In the genomic region with DNA sequence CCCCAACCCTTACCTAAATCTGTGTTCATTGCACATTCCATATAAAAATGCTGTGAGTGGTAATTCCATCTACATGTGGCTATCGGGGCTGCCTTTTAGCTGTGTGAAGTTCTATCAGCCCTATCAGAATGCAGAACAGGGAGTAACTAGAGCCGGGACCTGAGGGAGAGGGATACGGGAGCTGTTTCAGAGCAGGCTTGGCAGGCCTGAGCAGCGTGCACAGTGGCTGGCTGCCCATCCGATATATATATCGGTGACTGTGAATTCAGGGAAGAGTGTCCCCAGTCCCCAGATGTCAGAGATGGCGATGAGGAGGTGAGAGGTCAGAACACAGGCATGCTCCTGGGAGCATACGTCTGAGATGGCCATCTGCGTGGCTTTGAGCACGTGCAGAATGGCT, we compare ENCODE assay signal across 21 mouse cellular contexts.
DNase-seq lines count a peak whose midpoint lies in the region; ATAC-seq lines count a peak whose summit lies in the region.
"Had no signal": no experiment of that assay in that cellular context is flagged by ENCODE, and none has a peak within 500 bp of the region (broad histone marks: within the 10 kb centered on the region; RNA-seq: fewer than 3 reads in every experiment).

No protein-coding gene starts in this region.

- no peak overlapping the region for H3K9ac ChIP-seq in embryonic facial prominence, embryonic 14.5 days (ENCODE audit: low read depth, low read length)
- H3K9ac ChIP-seq in forebrain, embryonic 12.5 days: no peak overlapping the region
- H3K9ac ChIP-seq in hindbrain, embryonic 12.5 days: no peak overlapping the region
- H3K9ac ChIP-seq in midbrain, embryonic 15.5 days: no peak overlapping the region
- no peak overlapping the region for H3K9ac ChIP-seq in intestine, embryonic 15.5 days
- no peak overlapping the region for H3K9ac ChIP-seq in kidney, embryonic 14.5 days (ENCODE audit: low read depth, low read length)
- H3K9ac ChIP-seq: embryonic facial prominence, embryonic 13.5 days; neural tube, embryonic 12.5 days had no signal

- DNase-seq in embryonic facial prominence, embryonic 14.5 days (ENCODE audit: low spot score): no peak
- no peak for DNase-seq in embryonic facial prominence, embryonic 10.5 days (ENCODE audit: low spot score)
- no peak for DNase-seq in adrenal gland, postnatal 4 days (ENCODE audit: low spot score in 2 of 2)
- DNase-seq: adrenal gland, adult 8-10 months; cerebellum, adult 11-12 months; cerebellum, postnatal 36 days; gastrocnemius, adult 2 months; heart, adult 18-20 months; kidney, adult 2 months; kidney, postnatal 25 days; liver; lung, adult 18-20 months; lung, postnatal 4 days; right cerebral cortex, postnatal 14 days had no signal

- no peak overlapping the region for H3K27ac ChIP-seq in embryonic facial prominence, embryonic 14.5 days (replicated peaks; ENCODE audit: low read depth, low read length)
- H3K27ac ChIP-seq in embryonic facial prominence, embryonic 10.5 days (replicated peaks): no peak overlapping the region; the same call in 1 of the 2 replicates
- peak overlapping the region; percentile 66; the same call in 1 of the 2 replicates for H3K27ac ChIP-seq in forebrain, embryonic 12.5 days
- 0 out of 2 replicates have a peak overlapping the region, but pooled peaks have one; percentile 23 for H3K27ac ChIP-seq in hindbrain, embryonic 12.5 days
- no peak overlapping the region for H3K27ac ChIP-seq in midbrain, embryonic 15.5 days
- H3K27ac ChIP-seq in intestine, embryonic 15.5 days: no peak overlapping the region
- H3K27ac ChIP-seq in kidney, embryonic 14.5 days (ENCODE audit: low read depth, low read length): no peak overlapping the region
- H3K27ac ChIP-seq: embryonic facial prominence, embryonic 13.5 days; gastrocnemius, adult 2 months; neural tube, embryonic 12.5 days had no signal

- no peaks in the 10 kb centered on the region for H3K9me3 ChIP-seq in embryonic facial prominence, embryonic 14.5 days (ENCODE audit: control insufficient read depth, low read length)
- H3K9me3 ChIP-seq in embryonic facial prominence, embryonic 10.5 days: no peaks in the 10 kb centered on the region
- H3K9me3 ChIP-seq in forebrain, embryonic 12.5 days: 0 out of 2 replicates have a peak, but pooled peaks cover under 1% of the 10 kb centered on the region
- H3K9me3 ChIP-seq in hindbrain, embryonic 12.5 days (replicated peaks): no peaks in the 10 kb centered on the region
- no peaks in the 10 kb centered on the region for H3K9me3 ChIP-seq in midbrain, embryonic 15.5 days
- H3K9me3 ChIP-seq in intestine, embryonic 15.5 days: no peaks in the 10 kb centered on the region
- no peaks in the 10 kb centered on the region for H3K9me3 ChIP-seq in kidney, embryonic 14.5 days (ENCODE audit: control insufficient read depth, low read length)
- H3K9me3 ChIP-seq: embryonic facial prominence, embryonic 13.5 days; neural tube, embryonic 12.5 days had no signal

- 0 out of 2 replicates have a peak, but pooled peaks have one; percentile 37 for ATAC-seq in embryonic facial prominence, embryonic 14.5 days (ENCODE audit: low read depth)
- ATAC-seq in forebrain, embryonic 12.5 days (ENCODE audit: low FRiP score): no peak
- ATAC-seq in hindbrain, embryonic 12.5 days (ENCODE audit: low FRiP score): no peak
- 0 out of 2 replicates have a peak, but pooled peaks have one; percentile 39 for ATAC-seq in midbrain, embryonic 15.5 days (replicated peaks)
- no peak for ATAC-seq in intestine, embryonic 15.5 days
- ATAC-seq in kidney, embryonic 14.5 days (ENCODE audit: low FRiP score, low TSS enrichment): no peak

- H3K4me3 ChIP-seq in embryonic facial prominence, embryonic 14.5 days (ENCODE audit: low read depth, low read length): no peak overlapping the region
- no peak overlapping the region for H3K4me3 ChIP-seq in embryonic facial prominence, embryonic 10.5 days
- no peak overlapping the region for H3K4me3 ChIP-seq in forebrain, embryonic 12.5 days (replicated peaks)
- no peak overlapping the region for H3K4me3 ChIP-seq in hindbrain, embryonic 12.5 days
- H3K4me3 ChIP-seq in midbrain, embryonic 15.5 days: no peak overlapping the region
- H3K4me3 ChIP-seq in intestine, embryonic 15.5 days (replicated peaks): no peak overlapping the region
- H3K4me3 ChIP-seq in kidney, embryonic 14.5 days (ENCODE audit: low read length): no peak overlapping the region
- H3K4me3 ChIP-seq: embryonic facial prominence, embryonic 13.5 days; gastrocnemius, adult 2 months; neural tube, embryonic 12.5 days had no signal

- H3K27me3 ChIP-seq in embryonic facial prominence, embryonic 14.5 days (replicated peaks; ENCODE audit: control insufficient read depth, insufficient read depth, low read length): no peaks in the 10 kb centered on the region
- H3K27me3 ChIP-seq in embryonic facial prominence, embryonic 10.5 days (replicated peaks; ENCODE audit: low read depth, poor library complexity, severe bottlenecking): no peaks in the 10 kb centered on the region
- no peaks in the 10 kb centered on the region for H3K27me3 ChIP-seq in forebrain, embryonic 12.5 days
- H3K27me3 ChIP-seq in hindbrain, embryonic 12.5 days: no peaks in the 10 kb centered on the region
- H3K27me3 ChIP-seq in midbrain, embryonic 15.5 days (replicated peaks): no peaks in the 10 kb centered on the region
- H3K27me3 ChIP-seq in intestine, embryonic 15.5 days (replicated peaks): no peaks in the 10 kb centered on the region
- no peaks in the 10 kb centered on the region for H3K27me3 ChIP-seq in kidney, embryonic 14.5 days (ENCODE audit: control insufficient read depth, insufficient read depth, low read length)
- H3K27me3 ChIP-seq: embryonic facial prominence, embryonic 13.5 days; neural tube, embryonic 12.5 days had no signal

- no peak overlapping the region for H3K4me2 ChIP-seq in embryonic facial prominence, embryonic 14.5 days (ENCODE audit: low read depth, low read length)
- no peak overlapping the region for H3K4me2 ChIP-seq in forebrain, embryonic 12.5 days
- no peak overlapping the region for H3K4me2 ChIP-seq in hindbrain, embryonic 12.5 days (replicated peaks)
- H3K4me2 ChIP-seq in midbrain, embryonic 15.5 days: no peak overlapping the region
- no peak overlapping the region for H3K4me2 ChIP-seq in intestine, embryonic 15.5 days (replicated peaks)
- H3K4me2 ChIP-seq in kidney, embryonic 14.5 days (replicated peaks; ENCODE audit: low read depth, low read length): no peak overlapping the region
- H3K4me2 ChIP-seq: embryonic facial prominence, embryonic 13.5 days; neural tube, embryonic 12.5 days had no signal

- WGBS in embryonic facial prominence, embryonic 14.5 days: 42% methylated on average over 10 of the region's 10 CpGs
- WGBS in embryonic facial prominence, embryonic 10.5 days: 51% methylated on average over 10 of the region's 10 CpGs
- WGBS in forebrain, embryonic 12.5 days: 65% methylated on average over 10 of the region's 10 CpGs
- 47% methylated on average over 10 of the region's 10 CpGs for WGBS in hindbrain, embryonic 12.5 days
- 45% methylated on average over 10 of the region's 10 CpGs for WGBS in midbrain, embryonic 15.5 days
- WGBS in intestine, embryonic 15.5 days: 72% methylated on average over 10 of the region's 10 CpGs
- 61% methylated on average over 10 of the region's 10 CpGs for WGBS in kidney, embryonic 14.5 days

- H3K4me1 ChIP-seq in embryonic facial prominence, embryonic 14.5 days (ENCODE audit: control insufficient read depth, insufficient read depth, low read length): no peaks in the 10 kb centered on the region
- peaks cover 23% of the 10 kb centered on the region for H3K4me1 ChIP-seq in embryonic facial prominence, embryonic 10.5 days
- H3K4me1 ChIP-seq in forebrain, embryonic 12.5 days: peaks cover 15% of the 10 kb centered on the region
- peaks cover 9% of the 10 kb centered on the region for H3K4me1 ChIP-seq in hindbrain, embryonic 12.5 days
- H3K4me1 ChIP-seq in midbrain, embryonic 15.5 days: 0 out of 2 replicates have a peak, but pooled peaks cover 7% of the 10 kb centered on the region
- H3K4me1 ChIP-seq in intestine, embryonic 15.5 days (replicated peaks): no peaks in the 10 kb centered on the region
- H3K4me1 ChIP-seq in kidney, embryonic 14.5 days (ENCODE audit: control insufficient read depth, insufficient read depth, low read length): no peaks in the 10 kb centered on the region

- H3K36me3 ChIP-seq in embryonic facial prominence, embryonic 14.5 days (ENCODE audit: control insufficient read depth, insufficient read depth, low read length): no peaks in the 10 kb centered on the region
- H3K36me3 ChIP-seq in embryonic facial prominence, embryonic 10.5 days (replicated peaks): no peaks in the 10 kb centered on the region
- H3K36me3 ChIP-seq in forebrain, embryonic 12.5 days (replicated peaks): no peaks in the 10 kb centered on the region
- H3K36me3 ChIP-seq in hindbrain, embryonic 12.5 days: no peaks in the 10 kb centered on the region
- no peaks in the 10 kb centered on the region for H3K36me3 ChIP-seq in midbrain, embryonic 15.5 days (replicated peaks)
- H3K36me3 ChIP-seq in intestine, embryonic 15.5 days: no peaks in the 10 kb centered on the region
- H3K36me3 ChIP-seq in kidney, embryonic 14.5 days (ENCODE audit: control insufficient read depth, insufficient read depth, low read length): no peaks in the 10 kb centered on the region
- H3K36me3 ChIP-seq: embryonic facial prominence, embryonic 13.5 days; neural tube, embryonic 12.5 days had no signal

Comparison
In these comparisons a context has a peak if more than half of its experiments do, and no peak if none do; other contexts are left out.
1. ATAC-seq: peak in embryonic facial prominence, embryonic 14.5 days (single experiment) and midbrain, embryonic 15.5 days (single experiment); none in forebrain, embryonic 12.5 days (single experiment), hindbrain, embryonic 12.5 days (single experiment), intestine, embryonic 15.5 days (single experiment) and kidney, embryonic 14.5 days (single experiment).
2. H3K27ac ChIP-seq: peak in forebrain, embryonic 12.5 days (single experiment) and hindbrain, embryonic 12.5 days (single experiment); none in embryonic facial prominence, embryonic 14.5 days (single experiment), embryonic facial prominence, embryonic 10.5 days (single experiment), midbrain, embryonic 15.5 days (single experiment), intestine, embryonic 15.5 days (single experiment) and kidney, embryonic 14.5 days (single experiment).